Mouse (Mus musculus) E14TG2a.4 (cell line): ENCODE results near the gene Ldhd.

ENCODE experiments used
- CTCF ChIP-seq: conservative IDR thresholded peaks from 2 replicates; pipeline ENCODE4 v1.5.1; 2014; ENCODE audit warnings: low read length
- NANOG ChIP-seq: IDR thresholded peaks from 2 replicates; pipeline ENCODE4 v1.6.1; 2014; ENCODE audit warnings: borderline replicate concordance, low read length, mixed read lengths
- POU5F1 ChIP-seq: IDR thresholded peaks from 2 replicates; pipeline ENCODE4 v1.6.1; 2014; ENCODE audit warnings: low read length, borderline replicate concordance

GRCm38 (mm10) chr8:111595712-111596484 lies 34.3 kb downstream of the Ldhd start:
- no peak for TF ChIP-seq POU5F1
- TF ChIP-seq CTCF = no peak
- TF ChIP-seq NANOG = no peak
